Mouse (Mus musculus) small intestine, adult 10 weeks (tissue): ENCODE data around the gene Nxpe5. TPM values are rescaled to one million over a fixed set of nuclear protein-coding genes. Genes with fewer than 3 reads are reported as not detected.

Experiments used
- polyA plus RNA-seq: library from polyadenylated mRNA; stranded (reverse); fragments of 350-450 nt; fragmentation: Illumina TruSeq; extraction: RNeasy Lipid Tissue Mini Kit (QIAGEN cat#74804); gene quantifications from one replicate; pipeline ENCODE4 v1.2.3, GENCODE M21; 2014; ENCODE audit warnings: low replicate concordance

The Nxpe5 gene
- polyA plus RNA-seq: 0.30 TPM

GRCm38 (mm10) chr5:138225700-138226099 lies at the start of gene Nxpe5:
Gene Nxpe5, plus strand, starts transcription at chr5:138225898.

GRCm38 (mm10) chr5:138186950-138187638 lies 38.6 kb upstream of the Nxpe5 start, which contains the start of the genes Taf6 and Cnpy4:
Gene Taf6, minus strand, starts transcription at chr5:138187451.
Gene Cnpy4, plus strand, starts transcription at chr5:138187485.

DNA sequence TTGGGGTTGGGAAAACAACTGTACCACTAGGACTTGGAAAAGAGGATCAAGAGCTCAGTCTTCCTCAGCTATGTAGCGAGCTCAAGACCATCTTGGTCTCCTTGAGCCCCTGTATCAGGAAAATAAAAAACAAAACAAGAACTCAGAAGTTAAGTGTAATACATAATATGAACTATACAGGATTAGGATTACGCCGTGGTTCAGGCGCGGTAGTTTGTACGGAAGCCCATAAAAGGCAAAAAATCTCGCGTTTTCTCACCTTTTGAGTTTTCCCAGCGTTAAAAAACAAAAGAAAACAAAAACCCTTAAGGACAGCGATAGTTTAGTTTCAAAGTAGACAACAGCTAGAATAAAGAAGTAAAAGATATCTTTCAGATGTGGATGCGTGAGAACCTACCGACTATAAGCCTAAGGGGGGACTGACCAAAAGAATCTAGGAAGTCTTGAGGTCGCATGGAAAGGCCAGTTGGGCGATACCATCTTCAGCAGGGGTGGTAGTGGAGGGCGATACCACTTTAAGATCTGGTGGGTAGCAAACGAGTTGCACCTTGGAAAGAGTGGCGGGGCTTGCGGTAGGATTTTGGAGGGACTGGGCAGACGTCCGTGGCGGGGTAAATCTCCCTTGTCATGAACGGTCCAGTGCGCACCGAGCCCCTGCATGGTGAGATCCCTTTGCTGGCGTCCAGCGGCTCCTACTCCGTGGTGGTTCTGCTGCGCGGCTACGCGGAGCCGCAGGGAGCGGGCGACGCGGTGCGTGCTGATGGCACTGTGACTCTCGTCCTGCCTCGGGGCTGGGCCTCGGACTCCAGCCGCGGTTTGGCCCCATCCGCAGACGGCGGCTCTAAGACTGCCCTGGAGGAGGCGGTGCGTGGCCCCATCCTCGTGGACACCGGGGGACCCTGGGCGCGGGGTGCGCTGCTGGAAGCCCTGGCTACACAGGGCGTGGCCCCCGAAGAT lies 31.6 kb upstream of the Nxpe5 start, which contains the start of gene Mblac1:
Mblac1 (plus strand) TSS at position 544 of the 957 bp plus-strand sequence.

DNA sequence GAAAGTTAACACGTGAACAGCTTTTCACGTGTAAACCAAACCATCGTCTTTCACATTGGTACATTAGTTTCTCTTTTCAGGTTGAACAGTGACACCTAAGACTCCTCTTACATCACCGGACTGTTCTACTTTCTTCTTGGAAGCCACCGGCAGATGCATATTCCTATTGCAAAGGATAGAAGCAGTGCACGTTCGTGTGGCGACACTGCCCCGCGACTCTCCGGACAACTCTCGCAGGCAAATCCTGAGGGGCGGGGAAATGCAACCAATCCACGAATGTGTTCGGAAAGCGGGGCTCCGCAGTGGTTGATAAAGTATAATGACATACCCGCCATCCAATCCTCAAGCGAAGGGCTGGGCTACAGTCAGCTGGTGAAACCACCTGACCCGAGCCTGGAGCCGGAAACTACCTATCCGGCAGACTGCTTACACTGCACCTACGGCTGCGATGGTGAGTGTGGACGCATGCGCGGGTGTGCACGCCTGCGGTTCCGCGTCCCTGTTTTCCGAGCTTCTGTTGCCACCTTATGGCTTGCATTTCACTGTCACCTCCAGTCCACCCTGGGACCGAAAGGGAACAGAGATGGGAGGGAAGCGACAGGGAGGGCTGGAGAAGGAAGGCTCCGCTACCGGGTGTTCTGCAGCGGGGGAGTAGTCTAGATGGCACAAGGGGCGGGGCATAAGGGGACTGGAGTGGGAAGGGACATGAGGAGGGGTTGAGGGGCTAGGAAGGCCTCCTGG lies 29.8 kb downstream of the Nxpe5 start, which contains the start of gene Lamtor4:
Lamtor4 (plus strand) TSS at position 130 of the 741 bp plus-strand sequence.

DNA sequence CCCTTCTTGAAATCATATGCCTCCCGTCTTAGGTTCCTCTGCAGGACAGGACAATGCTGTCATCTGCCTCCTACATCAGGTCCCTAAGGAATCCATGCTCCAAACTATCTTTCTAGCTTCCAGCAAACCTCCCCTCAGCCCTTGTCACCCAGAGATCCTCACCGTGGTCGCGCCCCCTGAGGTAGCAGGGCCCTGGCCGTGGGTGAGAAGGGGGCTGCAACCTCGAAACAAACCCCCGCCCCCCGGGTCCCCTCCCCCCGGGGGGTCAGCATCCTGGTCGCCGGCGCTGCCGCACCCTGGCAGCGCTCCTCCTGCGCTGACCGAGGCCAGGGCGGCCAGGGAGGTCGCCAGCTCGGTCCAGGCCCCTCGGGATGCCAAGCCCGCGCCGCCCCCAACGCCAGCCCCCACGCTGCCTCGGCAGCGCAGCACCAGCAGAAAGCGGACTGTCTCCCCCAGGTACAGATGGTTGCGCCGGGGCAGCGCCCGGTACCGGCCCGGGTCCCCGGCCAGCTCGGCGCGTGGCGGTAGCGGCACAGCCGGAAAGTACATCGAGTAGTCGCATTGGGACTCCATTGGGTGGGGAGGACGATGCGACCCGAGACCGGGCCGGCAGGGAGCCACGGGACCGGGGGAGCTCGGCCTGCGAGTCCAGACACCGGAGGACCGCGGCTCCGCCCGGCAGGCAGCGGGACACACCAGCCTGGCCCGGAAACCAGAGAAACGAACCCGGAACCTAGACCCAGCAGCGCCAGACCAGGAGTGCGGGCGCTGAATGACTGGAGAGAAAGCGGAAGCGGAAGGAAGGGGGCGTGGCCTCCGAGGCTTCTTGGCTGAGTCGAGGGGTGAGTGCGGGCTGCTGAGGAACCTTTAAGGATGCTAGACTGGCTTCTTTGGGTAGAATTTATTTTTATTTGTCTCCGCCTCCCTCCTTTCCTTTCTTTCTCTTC lies 37.8 kb downstream of the Nxpe5 start, which contains the start of gene BC037034:
BC037034 (minus strand) TSS at position 774 of the 947 bp plus-strand sequence.

DNA sequence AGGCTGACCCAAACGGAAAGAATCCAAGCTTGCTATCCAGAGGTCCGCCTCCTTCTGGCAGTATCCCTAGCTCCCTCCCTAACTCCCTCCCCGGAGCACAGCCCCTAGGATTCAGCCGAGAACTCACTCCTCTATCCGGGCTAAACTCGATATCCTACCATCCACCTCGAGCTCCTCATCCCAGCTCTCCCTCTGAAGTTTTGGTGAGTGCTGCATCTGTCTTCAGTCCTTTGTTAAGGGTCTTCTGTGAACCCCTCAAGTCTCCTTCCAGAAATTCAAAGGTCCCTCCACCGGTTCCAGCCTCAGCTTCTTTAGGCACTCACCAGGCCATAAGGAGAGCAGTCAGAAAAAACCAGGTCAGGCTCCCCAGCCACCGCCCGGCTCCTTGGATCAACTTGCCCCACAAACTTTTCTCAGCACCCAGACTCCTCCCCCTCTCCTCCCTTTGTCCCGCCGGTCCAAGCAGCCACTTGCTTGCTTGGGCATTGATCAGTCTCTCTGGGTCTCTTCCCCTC lies 46.8 kb downstream of the Nxpe5 start, which contains the start of gene Gal3st4:
Gal3st4 (minus strand) TSS at position 432 of the 515 bp plus-strand sequence.

DNA sequence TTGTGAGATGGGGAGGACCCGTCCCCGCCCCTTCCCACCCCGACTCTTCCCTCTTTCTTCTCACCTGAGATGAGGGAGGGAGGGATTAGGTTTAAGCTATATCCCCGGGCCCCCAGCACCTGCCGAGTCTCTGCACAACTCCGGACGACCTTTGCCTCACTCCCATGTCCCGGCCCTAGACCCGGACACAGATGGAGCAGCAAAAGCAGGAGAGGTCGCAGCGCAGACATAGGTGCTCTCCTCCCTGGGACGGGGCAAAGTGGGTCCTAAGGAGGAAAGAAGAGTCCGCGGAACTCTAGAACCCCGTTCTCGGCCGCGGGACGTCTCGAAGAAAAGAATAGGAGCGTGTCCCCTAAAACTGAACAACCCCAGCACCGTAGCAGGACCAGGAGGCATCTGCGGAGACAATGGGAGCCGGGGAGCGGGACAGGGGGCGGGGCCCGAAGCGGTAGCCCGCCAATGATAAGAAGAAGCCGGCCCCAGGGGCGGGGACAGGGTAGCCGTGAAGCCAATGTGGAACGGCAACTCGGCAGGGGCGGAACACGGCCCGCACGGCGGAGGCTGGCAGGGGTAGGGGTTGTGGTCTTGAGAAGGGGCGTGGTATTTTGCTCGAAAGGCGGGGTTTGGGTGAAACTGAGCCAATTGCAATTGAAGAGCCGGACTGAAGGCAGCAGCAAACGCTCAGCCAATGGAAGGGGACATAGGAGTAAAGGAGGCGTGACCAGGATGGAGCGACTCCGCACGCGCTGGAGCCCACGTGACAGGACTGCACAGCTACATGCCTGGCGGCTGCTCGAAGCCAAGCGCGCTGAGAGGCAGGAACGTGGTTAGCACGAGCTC lies 54.1 kb downstream of the Nxpe5 start, which contains the start of the genes Gm43720, Gpc2 and Stag3:
Gm43720 (minus strand) TSS at position 374 of the 840 bp plus-strand sequence.
Gpc2 (minus strand) TSS at position 421 of the 840 bp plus-strand sequence.
Stag3 (plus strand) TSS at position 656 of the 840 bp plus-strand sequence.

Other genes with a start within 250 kb of the Nxpe5 start
- 0.37 TPM for gene Azgp1, start 244.4 kb upstream of the Nxpe5 start, polyA plus RNA-seq
- not detected for gene Smok3a, start 204.6 kb upstream of the Nxpe5 start, polyA plus RNA-seq
- gene Smok3b, start 204.5 kb upstream of the Nxpe5 start, polyA plus RNA-seq: not detected
- gene Smok3c, start 172.7 kb upstream of the Nxpe5 start, polyA plus RNA-seq: not detected
- gene Zkscan1, start 140.8 kb upstream of the Nxpe5 start, polyA plus RNA-seq: 27.6 TPM
- 7.8 TPM for gene Zscan21, start 109.0 kb upstream of the Nxpe5 start, polyA plus RNA-seq
- 8.9 TPM for gene Zfp113, start 70.2 kb upstream of the Nxpe5 start, polyA plus RNA-seq
- gene Cops6, start 64.8 kb upstream of the Nxpe5 start, polyA plus RNA-seq: 35.3 TPM
- gene Ap4m1, start 53.9 kb upstream of the Nxpe5 start, polyA plus RNA-seq: 4.4 TPM
- gene Mcm7, start 53.5 kb upstream of the Nxpe5 start, polyA plus RNA-seq: 7.4 TPM
- 2.5 TPM for gene Taf6, start 38.4 kb upstream of the Nxpe5 start, polyA plus RNA-seq
- gene Cnpy4, start 38.4 kb upstream of the Nxpe5 start, polyA plus RNA-seq: 6.1 TPM
- 0.33 TPM for gene Mblac1, start 31.6 kb upstream of the Nxpe5 start, polyA plus RNA-seq
- 0.71 TPM for gene Lamtor4, start 29.6 kb downstream of the Nxpe5 start, polyA plus RNA-seq
- gene BC037034, start 38.1 kb downstream of the Nxpe5 start, polyA plus RNA-seq: 1.8 TPM
- not detected for gene Gal3st4, start 46.9 kb downstream of the Nxpe5 start, polyA plus RNA-seq
- not detected for gene Gm43720, start 54.1 kb downstream of the Nxpe5 start, polyA plus RNA-seq
- gene Gpc2, start 54.1 kb downstream of the Nxpe5 start, polyA plus RNA-seq: 0.67 TPM
- gene Stag3, start 54.3 kb downstream of the Nxpe5 start, polyA plus RNA-seq: 0.48 TPM
- gene Pvrig, start 116.1 kb downstream of the Nxpe5 start, polyA plus RNA-seq: 1.3 TPM
- 18.0 TPM for gene Zfp157, start 215.6 kb downstream of the Nxpe5 start, polyA plus RNA-seq